Mouse (Mus musculus): ENCODE measurements at regions not wholly inside any gene's neighbourhood (a gene's known extent, or its start where the extent isn't known, plus 50 kb on each side); places are given as distances from the start of the nearest gene placed in this dataset.

DNA sequence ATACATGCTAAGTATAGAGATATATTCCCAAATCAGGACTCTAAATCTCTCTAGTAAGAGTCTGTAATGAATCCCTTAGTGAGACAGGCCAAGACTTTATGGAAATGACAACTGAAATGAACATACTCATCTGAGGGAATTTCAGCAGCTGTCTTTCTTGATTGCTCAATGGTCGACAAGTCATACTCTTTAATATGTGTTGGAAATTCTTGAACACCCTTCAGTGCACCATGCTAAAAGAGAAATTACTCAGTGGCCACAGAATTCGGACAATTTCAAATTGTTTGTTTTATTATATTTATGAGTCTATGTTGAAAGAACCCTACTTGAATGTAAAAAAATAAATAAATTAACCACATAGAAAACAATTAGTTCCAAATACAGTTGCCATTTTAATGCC, 802.1 kb downstream of the Nr2f2 start:
- no peak for DNase-seq

DNA sequence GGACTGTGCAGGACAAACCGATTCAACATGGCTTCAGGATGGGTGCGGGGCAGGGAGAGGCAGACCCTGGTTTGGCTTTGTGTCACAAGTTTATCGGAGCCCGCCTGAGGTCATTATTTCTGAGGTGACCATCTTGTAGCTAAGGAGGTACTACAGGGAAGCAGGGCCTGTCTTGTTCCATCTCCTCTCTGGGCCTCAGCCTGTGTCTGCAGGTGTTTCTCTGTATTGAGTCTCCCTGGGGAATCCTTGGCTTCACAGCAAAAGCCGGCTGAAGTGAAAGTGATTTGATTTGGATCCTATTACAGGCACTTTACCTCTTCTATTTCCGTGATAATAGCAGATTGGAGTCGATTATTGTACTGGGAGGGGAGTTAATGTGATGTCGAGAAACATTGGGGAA, 805.7 kb upstream of the Arrdc4 start:
- DNase-seq: no peak

DNA sequence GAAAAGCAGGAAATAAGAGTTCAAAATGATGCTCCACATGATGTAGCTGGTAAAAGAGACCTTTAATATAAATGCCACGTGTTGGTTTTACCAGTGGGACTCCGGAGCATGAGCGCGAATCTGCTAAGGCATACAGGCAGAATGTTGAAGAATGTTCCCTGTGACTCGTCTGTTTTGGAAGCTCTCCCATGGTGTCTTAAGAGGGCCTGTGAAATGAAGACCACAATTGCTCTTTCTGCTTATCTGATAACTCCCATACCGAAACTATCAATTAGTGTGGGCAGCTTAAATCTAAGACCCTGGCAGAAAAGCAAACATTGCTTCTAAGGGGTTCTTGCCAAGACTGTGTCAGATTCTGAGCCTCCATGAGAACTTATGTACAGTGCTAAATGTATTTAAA, 804.9 kb upstream of the Arrdc4 start:
- DNase-seq: no peak

DNA sequence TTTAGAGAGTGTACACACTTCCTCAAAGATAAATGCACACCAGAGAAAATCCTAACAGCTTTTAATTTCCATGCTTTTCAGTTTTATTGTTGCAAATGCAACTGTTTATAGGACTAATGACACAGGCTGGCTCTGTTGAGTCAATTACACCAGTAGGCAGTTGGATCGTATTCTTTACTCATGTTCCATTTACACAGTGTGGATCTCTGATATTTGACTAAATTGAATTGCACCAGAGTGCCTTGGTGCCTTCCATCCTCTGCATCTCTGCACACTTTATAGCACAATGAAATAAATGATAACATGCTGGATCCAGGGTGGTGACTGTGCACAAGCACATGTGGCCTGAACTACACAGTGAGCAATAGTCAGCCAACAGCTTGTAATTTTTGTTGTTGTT, 787.0 kb upstream of the Arrdc4 start:
- DNase-seq: no peak

DNA sequence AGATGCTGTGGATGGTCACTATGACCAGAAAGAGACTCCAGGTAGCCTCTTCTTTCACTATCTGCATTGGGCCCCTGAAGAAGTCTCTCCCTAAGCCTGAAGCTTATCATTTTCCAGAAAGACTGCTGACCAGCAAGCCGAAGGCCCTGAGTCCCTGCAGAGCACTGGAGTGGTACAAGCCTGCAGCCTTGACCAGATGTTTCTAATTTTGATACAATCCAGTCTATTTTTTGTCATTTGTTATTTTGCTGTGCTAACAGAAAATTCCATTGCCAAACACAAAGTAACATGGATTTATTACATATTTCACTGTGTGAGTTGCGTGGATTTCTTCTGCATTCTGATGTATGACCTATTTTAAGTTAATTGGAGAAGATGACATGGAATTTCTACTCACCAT, 764.9 kb upstream of the Arrdc4 start:
- no peak for DNase-seq

DNA sequence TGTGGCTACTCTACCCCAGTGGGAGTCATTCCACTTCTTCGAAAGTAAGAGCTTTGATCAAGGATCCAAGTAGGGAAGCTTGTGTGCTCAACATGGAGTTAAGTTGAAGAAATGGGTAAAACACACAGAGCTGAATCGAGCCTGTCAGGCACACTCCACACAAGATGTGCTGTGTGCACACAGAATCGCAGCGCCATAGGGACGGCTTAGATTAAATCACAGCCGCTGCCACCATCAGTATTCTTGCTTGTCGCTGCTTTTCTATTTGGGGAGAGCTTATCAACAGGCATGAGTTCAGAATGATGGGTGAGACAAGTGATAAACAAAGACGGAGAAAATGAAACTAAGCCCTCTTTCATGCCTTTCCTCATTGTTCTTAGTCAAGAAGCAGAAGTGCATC, 761.3 kb upstream of the Arrdc4 start:
- DNase-seq: no peak

DNA sequence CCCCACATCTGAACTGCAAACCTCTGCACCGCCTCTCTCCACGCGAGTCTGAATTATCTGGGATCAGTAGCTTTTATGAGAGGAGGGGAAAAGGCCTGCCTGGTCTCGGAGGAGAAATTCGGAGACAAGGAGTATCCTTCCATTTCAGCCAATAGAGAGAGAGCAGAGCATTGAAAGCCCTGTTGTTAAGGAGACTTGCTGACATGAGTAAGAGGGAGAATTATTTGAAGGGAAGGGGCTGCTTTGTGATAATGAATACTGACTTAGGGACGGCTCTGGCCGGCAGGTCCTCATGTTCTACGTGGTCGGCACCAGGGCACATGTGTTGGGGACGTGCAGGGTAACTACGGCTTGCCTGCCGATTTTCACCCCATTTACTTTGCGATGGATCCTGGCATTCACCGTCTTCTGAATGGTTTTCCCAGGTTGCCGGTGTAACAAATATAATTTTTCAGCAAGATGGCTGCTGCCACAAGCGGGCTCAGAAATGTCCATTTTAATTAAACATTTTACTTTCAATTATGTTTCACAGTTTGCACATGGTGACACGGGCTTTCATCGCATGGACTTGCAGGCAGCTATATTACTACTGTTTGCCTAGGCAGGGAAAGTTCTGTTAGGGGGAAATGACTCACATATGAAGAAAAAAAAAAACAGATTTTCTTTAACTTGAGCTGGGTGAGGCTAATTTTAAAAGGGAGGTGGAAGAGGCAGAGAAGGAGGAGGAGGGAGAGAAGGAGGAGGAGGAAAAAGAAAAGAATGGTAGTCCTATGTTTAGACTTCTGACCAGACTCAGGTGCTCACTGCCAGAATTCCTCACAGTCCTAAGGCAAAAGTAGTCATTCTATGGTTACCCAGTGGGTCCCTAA, 744.3 kb upstream of the Arrdc4 start:
- DNase-seq: no peak

DNA sequence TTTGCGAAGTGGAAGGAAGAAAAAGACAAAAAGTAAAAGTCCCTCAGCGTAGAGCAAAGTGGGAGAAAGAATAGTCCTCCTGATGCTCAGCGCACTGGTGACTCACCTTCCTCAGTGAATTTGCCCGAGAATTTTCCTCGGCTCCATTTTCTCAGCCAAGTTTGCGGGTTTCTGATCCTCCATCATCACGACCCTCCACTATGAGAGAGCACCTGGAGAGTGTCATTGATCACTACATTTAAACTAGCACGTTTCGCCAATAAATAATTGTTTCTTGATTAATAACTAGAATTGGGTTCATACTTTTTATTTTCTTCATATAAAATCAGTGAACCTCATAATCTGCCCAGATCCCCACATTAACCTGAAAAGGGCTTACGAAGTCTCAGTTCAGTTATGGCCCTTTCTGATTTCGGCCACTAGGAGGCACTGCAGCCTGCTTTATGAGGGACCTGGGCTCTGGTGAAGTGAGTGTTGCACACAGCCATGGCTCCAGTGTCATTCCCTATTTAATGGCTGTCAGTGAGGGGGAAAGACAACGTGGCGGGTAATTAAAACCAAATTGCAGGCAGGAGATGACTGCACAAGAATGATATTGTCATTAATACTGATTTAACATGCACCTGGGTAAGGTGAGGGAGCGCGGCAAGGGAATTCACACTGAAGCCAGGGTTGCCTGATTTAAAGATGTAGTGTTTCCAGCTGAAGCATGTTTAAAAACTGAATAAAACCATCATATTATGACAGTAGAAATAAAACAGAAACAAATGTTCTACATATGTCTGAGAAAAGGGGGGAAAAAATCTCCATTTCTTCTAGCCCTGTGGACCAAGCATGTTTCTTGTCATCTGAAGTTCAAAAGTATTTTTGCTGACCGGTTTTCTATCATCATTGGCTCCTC, 741.8 kb upstream of the Arrdc4 start:
- peak; percentile 82 for DNase-seq

DNA sequence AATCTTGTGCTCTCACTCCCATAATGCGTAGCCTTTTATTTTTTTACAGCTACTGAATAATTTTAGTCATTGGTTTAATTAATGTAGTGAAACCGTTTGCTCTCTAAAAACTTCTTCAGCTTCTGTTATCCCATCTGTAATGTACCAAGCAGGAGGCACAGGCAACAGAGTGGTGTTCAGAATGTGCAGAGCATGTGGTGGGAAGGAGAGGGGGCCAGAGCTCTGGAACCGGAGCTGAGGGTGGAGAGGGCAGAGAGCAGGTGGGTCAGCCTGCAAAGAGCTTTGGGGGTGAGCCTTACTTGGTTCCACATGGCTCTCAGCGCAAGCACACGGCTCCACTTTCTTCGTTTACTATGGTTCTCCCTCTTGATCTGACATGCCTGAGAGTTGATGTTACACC, 739.6 kb upstream of the Arrdc4 start:
- DNase-seq: no peak

DNA sequence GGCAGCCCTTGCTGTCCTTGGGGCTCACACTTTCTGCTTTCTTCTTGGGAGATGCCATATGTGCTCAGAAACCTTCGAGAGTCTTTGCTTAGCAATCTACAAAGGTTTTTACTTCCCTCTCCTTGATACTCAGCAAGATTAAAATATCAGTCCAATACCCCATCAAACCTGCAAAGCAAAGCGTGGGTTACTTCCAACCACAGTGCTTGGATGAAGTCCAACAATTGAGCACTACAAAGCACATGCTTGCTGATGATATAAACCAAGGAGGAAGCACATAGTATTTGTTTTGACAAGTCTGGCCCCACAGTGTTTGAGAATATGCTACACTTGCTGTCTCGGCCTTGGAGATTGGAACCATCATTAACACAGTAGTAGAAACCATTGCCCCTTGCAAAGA, 738.1 kb upstream of the Arrdc4 start:
- no peak for DNase-seq

DNA sequence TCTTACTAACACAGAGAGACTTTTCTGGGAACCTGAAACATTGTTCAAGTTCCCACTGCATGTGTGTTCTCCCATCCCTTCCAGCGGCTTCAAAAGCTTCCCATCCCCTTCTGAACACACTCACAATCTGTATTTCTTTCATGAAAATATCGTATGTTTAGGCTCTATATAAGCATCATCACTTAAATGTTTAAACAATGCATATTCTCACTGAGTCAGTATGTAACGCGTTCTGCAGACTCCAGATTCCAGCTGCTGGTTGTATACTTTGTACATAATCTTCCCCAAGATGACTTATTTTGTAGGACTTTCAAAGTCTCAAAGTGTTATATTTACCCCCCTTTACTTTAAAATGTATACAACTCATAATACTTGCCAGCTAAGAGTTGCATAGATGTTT, 735.5 kb upstream of the Arrdc4 start:
- DNase-seq: no peak

Measured in lung, postnatal 10 days (tissue).